Mouse (Mus musculus): ENCODE measurements around the gene Pak1.

DNA sequence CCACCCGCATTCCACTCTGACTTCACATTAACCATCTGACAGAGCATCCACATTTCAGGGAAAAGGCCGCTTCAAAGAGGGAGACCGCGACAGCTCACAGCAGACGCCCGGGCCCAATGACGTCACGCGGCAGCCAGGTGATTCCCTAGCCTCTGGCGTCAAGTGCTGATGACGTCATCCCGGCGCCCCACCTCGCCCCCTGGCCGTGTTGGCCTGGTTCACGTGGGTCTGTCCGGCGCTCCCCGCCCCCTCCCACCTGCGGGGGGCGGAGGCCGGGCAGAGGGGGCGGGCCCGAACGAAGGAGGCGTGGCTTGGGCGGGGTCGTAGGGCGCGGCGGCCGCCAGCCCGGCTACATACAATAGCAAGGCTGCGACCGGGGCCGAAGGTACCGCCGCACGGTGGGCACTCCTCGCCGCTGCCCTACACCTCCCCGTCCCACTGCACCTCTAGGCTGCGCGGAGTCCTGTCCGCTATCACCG, at the start of gene Pak1:
- TF ChIP-seq MYOD1 (IDR thresholded peaks at IDR 0.05; ENCODE audit: control insufficient read depth, insufficient read length, low read depth) (no peak), MYOG (IDR thresholded peaks at IDR 0.05; ENCODE audit: control insufficient read depth, extremely low read depth, insufficient read length) (no peak), CTCF (IDR thresholded peaks at IDR 0.05; ENCODE audit: control insufficient read depth, insufficient read depth, insufficient read length) (no peak), MAX (IDR thresholded peaks at IDR 0.05) (no peak), USF1 (IDR thresholded peaks at IDR 0.05; ENCODE audit: low read depth) (no peak), CEBPB (IDR thresholded peaks at IDR 0.05; ENCODE audit: low read depth) (no peak)

Data from C2C12 (cell line).